Mouse (Mus musculus): ENCODE data around the gene Csrp3.

DNA sequence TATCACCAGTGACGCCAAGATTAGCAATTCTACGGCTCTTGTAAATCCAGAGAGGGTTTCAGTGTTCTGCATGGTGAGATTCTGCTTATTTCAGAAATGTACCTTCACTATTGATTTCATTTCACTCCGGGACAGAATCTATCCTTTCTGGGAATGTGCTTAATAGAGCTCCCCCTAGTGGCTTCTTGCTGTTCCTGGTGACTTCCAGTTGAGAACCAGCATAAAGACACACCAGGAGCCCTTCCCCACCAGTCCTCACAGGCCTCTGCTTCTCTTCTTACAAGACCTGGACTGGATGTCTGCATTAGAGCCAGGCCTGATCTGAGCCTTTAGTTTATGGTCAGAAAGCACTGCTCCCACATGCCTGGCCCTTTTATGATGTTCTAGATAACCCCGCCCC lies 28.7 kb upstream of the Csrp3 start:
- TF ChIP-seq CTCF (conservative IDR thresholded peaks at IDR 0.05; ENCODE audit: low read length): peak; percentile 93
- TF ChIP-seq NANOG (IDR thresholded peaks at IDR 0.05; ENCODE audit: borderline replicate concordance, low read length): no peak
- no peak for TF ChIP-seq POU5F1 (IDR thresholded peaks at IDR 0.05; ENCODE audit: borderline replicate concordance, low read length)
